8 mouse cellular contexts compared by ENCODE assay signal in the genomic region with DNA sequence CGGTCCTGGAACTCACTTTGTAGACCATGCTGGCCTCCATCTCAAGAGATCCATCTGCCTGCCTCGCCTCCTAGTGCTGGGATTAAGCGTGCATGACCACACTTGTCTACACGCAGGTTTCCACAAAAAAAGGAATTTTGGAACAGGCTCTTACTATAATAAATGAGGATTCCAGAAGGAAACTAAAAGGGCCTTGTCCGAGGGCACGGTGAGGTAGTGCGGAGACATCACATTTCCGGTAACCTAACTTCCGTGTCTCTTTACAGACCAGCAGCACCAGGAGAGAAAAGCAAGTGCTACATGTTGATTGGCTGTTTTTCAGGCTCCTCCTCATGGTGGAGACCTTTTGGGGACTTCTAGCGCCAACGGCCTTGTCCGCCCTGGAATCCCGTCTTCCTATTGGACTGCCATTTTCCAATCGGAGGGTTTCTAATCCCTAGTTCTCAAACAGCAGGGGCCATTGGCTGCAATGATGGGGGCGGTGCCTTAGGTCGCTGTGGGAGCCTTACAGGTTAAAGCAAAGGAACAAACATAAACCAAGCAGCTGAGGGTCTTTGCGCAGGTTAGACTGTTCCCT. TPM values are rescaled to one million over a fixed set of nuclear protein-coding genes. Genes with fewer than 3 reads are reported as not detected.
A peak's percentile ranks its signal among the peaks of the same experiment; 100 is the strongest.
DNase-seq lines count a peak whose midpoint lies in the region; ATAC-seq and TF ChIP-seq lines count a peak whose summit lies in the region.

A gene (plus strand): TSS at position 446 of the 577 bp plus-strand sequence.

- H3K27ac ChIP-seq in hindbrain, embryonic 12.5 days: peak within 1 kb of the TSS; percentile 79

- H3K27me3 ChIP-seq in Patski: no peaks in the 10 kb centered on the region
- no peaks in the 10 kb centered on the region for H3K27me3 ChIP-seq in hindbrain, embryonic 12.5 days

- CTCF ChIA-PET in Patski (lab: Charles Lee): no interaction called here

- WGBS in hindbrain, embryonic 12.5 days: under 1% methylated on average over 17 of the region's 17 CpGs

- H3K36me3 ChIP-seq in hindbrain, embryonic 12.5 days: peaks cover 21% of the 10 kb centered on the region

- peaks cover 24% of the 10 kb centered on the region for H3K4me1 ChIP-seq in hindbrain, embryonic 12.5 days

- TF ChIP-seq CTCF in Patski (IDR thresholded peaks at IDR 0.05): no peak

- H3K9me3 ChIP-seq in hindbrain, embryonic 12.5 days (replicated peaks): no peaks in the 10 kb centered on the region

- POLR2A ChIA-PET in Patski (lab: Charles Lee): no interaction called here

- in situ Hi-C loops in Patski (cut with MboI; ENCODE audit: low pct_unique_long_range_greater_than_20kb): no loop called here

- peak; percentile 91 for DNase-seq in Patski (ENCODE audit: low read depth, low spot score)
- peak; percentile 93 to 94 for DNase-seq in cerebellum, postnatal 10 days
- DNase-seq in frontal cortex, postnatal 10 days (ENCODE audit: low spot score in 2 of 2): peak; percentile 87 to 94
- peak; percentile 86 to 98 for DNase-seq in layer of hippocampus, postnatal 14 days (ENCODE audit: low spot score in 2 of 2)
- DNase-seq in lung, postnatal 14 days: peak; percentile 89
- peak; percentile 84 for DNase-seq in retina, adult 2 months (ENCODE audit: low read depth, low spot score)
- peak; percentile 80 to 91 for DNase-seq in thymus, postnatal 36 days

- ATAC-seq in Patski: peak; percentile 94
- ATAC-seq in hindbrain, embryonic 12.5 days (ENCODE audit: low FRiP score): peak; percentile 99

- H3K4me2 ChIP-seq in hindbrain, embryonic 12.5 days (replicated peaks): peak within 1 kb of the TSS; percentile 97

- peak within 1 kb of the TSS; percentile 84 for H3K4me3 ChIP-seq in hindbrain, embryonic 12.5 days

- peak within 1 kb of the TSS; percentile 93 for H3K9ac ChIP-seq in hindbrain, embryonic 12.5 days

RNA-seq across cellular contexts. Expression of the gene that starts here (rescaled TPM):
- polyA plus RNA-seq in Patski (2021): 48.6 TPM
- polyA plus RNA-seq in hindbrain, embryonic 12.5 days (2016; fragmentation: Nextera tagmentation; extraction: Ambion mirVana): 49.1 and 50.8 TPM in 2 replicates
- total RNA-seq in layer of hippocampus, postnatal 14 days (2021): 10 to 100 TPM; 79.5 to 83.7 TPM

Comparison
In these comparisons a context has a peak if more than half of its experiments do, and no peak if none do; other contexts are left out.
1. Peak in every context shown above with its lines: DNase-seq, ATAC-seq, H3K4me3 ChIP-seq and H3K27ac ChIP-seq.